Mouse (Mus musculus): Measurements from ENCODE around the gene Uck1.
"Not testable (repeated sequence)": the region's sequence is repeated elsewhere in the genome, so short reads cannot be mapped to it uniquely, and the experiment has no call there.

Uck1 gene

DNA sequence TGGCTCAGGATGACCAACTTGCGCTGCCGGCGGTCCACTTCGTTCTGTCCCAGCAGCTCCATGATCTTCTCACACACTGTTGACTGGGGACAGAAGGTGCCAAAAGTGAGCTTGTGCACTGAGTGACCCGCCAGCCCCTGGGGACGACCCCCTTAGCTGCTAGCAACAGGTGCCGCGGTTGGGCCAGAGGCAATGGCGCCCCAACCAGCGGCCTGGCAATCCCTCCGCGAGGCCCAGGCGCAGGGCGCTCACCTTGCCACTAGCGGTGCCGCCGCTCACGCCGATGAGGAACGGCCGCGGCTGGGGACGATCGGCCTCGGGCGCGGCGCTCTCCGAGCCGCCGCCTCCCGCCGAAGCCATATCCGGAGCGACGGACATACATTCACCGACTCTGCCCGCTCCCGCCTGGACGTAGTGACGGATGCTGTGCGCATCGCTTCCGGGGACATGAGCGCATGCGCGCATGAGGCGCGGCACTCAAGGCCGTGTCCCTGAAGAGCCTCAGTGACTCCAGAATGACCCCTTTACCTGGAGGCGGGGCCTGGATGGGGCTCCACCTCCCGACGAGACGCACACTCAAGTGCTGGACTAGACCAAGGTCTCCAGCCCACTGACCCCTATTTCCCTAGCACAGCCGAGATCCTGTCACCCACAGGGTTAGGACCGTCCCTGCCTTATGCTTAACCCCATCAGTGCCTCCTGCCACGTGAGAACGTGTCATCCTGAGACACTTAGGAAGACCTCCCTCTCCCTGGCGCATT lies at the start of gene Uck1:
TSS of gene Uck1 (minus strand) at position 503 of the 761 bp plus-strand sequence.
- peak; percentile 93 for DNase-seq

DNA sequence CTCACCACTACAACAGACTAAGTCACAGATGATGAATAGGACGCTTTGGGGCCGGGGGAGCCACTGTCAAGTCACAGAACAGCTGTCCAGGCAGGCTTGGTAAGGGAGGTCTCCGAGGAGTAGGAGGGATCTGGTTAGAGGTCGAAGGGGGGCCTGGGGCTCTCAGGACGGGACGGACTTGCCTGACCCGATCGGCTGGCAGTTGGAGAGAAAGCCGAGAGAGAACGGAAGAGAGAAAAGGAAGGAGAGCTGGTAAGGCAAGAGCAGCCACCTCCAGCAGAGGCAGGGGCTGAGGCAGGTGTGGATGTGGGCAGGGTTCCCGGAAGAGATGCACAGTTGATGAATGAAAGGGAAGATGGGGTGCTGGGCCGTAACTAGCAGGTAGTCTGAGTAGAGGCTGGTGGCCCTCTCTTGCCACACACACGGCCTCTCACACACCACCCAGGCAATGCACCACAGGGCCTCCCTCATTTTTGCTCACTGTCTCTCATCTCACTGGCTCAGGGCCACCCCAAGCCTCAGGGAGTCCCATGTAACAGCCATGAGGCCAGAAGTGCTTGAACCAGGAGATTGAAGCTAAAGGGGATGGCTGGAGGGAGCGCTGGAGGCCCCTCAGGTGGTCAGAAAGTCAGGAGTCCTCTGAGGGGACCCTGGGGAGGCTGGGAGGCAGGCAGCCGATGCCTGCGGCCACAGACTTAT lies 49.1 kb upstream of the Uck1 start:
- no peak for DNase-seq

DNA sequence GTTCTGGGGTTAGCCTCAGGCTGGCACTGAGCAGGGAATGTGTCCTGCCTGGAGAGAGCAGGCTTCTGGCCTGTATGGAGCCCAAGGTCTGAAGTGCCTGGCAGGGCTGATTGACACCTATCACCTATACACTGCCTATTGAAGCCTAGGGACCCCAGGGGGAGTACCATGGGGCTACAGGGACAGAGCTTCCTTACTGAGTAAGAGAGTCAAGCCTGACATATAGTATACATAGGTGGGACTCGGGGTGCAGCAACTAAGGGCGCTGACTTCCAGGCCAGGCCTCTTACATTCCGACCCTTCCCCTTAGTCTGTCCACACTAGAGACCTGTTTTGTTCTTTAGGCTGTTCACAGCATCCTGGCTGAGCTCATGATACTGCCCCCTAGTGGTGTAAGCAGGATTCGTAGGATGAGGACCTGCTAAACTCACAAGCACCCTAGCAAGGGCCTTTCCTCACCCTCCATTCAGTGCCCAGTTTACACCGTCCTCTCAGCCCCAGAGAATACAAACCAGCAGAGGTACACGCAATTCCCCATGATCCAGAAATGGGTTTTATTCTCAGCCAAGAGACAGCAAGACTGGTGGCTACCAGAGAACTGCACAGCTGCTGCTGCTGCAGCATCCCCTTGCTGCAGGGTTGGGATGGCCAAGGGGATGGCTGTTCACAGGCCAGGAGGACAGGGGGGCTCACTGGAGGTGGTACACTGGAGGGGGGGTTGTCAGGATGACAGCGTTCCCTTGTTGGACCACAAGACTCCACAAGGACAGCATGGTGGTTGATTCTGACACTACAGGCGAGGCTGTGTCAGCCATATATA lies 48.2 kb upstream of the Uck1 start:
- no peak for DNase-seq

DNA sequence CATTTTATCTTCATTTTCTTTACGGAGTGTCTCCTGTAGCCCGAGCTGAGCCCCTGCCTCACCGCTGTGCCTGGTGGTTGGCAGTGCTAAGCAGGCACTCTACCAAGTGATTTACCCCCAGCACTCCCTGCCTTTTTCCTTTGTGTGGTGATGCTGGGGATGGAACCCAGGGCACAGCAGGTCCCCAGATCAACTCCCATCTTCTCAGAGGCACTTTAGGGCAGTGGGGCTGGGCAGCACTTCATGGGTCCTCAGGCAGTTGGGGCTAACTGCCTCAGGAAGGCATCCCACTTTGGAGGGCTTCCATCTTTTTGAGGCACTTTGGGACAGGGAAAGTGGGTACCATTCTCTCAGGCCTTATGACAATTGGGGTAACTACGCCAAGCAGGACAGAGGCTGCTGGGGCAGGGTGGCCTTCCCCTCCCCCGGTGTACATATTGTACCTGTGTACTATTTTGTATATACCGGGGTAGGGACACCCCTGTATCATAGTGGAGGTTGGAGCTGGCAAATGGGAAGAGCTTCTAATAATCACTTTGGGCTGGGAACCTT lies 47.4 kb upstream of the Uck1 start:
- DNase-seq: no peak

DNA sequence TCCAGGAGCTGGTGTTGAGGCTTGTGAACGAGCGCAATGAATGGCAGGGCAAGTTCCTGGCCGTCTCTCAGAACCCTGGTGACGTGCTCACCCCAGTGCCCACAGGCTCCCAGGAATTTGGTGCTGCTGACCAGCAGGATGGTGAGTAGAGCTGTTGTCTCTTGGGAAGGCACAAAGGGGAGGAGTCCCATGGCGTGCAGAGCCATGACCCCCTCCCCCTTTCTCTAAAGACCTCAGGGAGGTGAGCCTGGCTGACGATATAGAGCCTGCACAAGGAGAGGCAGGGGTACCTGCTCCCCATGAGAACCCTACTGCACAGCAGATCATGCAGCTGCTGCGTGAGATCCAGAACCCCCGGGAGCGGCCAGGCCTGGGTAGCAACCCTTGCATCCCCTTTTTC lies 46.2 kb upstream of the Uck1 start:
- no peak for DNase-seq

DNA sequence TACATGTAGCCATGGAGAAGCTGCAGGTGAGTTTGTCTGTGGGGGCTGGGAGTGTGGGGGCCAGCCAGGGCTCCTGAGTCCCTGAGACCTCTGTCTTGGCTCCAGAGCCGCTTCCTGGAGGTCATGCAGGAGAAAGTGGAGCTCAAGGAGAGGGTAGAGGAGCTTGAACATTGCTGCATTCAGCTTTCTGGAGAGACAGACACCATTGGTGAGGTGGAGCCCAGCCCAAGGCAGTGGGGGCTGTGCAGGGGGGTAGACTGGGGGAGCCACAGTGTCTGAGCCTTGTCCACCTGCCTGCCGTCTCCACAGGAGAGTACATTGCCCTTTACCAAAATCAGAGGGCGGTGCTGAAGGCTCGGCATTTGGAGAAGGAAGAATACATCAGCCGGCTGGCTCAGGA lies 45.7 kb upstream of the Uck1 start:
- DNase-seq: no peak

DNA sequence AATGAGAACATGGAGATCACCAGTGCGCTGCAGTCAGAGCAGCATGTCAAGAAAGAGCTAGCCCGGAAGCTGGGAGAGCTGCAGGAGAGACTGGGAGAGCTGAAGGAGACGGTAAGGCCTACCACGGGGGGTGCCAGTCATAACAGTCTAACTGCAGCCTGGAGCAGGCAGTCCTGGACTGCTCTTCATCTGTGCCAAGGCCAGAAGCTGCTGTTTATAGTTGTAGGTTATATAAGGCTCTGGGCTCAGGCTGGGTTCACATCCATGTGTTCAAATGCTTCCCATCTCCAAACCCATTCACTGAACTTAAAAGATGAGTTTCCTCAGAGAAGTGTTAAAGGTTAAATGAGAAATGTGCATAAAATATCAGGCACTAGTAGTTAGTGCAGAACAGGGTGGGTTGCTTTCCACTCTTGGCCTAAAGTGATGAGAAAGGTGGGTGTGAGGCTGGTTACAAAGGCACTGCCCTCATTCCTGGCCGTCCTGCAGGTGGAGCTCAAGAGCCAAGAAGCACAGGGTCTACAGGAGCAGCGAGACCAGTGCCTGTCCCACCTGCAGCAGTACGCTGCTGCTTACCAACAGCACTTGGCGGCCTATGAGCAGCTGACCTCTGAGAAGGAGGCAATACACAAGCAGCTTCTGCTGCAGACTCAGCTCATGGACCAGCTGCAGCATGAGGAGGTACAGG lies 44.3 kb upstream of the Uck1 start:
- no peak for DNase-seq

DNA sequence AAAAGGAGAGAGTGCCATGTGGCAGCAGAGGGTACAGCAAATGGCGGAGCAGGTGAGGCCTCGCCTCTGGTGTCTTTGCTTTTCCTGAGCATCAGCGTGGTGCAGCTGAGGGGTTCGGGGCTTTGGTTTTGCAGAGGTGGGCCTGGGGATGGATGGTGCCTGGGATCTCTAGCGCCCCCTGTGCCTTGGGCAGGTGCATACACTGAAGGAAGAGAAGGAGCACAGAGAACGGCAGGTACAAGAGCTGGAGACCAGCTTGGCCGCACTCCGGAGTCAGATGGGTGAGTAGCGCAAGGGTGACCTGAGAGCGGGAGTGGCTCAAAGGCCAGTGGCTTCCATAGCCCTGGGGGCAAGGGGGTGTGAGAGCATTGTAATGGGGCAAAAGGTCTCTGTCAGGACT lies 43.0 kb upstream of the Uck1 start:
- DNase-seq: no peak

DNA sequence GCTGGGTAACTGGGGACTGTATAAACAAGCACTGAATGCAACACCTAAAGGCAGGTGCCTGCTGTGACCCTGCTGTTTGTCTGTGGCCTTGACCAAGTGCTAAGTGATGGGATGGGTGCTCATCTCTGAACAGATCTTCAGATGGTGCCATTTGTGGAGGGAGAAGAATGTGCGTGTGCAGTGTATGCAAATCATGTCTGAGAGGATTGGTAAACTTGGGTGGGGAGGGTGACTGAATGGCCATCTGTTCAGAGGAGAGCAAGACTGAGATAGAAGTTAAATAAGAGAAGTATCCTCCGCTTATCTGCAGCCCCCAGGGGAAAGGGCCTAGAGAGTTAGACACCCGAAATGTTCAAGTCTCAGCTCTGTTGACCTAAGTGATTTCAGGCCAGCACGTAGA lies 39.5 kb upstream of the Uck1 start:
- no peak for DNase-seq

DNA sequence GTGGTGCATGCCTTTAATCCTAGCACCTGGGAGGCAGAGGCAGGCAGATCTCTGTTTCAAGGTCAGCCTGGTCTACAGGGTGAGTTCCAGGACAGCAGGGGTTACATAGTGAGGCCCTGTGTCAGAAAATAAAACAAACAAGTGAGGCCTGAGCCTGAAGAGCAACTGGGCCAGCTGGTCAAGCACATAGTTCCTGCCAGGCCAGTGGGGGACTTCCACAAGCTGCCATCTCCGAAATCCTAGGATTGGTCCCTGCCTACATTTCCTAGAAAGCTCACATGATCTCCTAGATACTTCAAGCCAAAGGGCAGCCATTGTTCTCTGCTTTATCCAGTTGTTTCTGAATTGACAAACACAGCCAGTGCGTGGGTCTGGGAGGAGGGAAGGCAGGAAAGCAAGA lies 35.9 kb upstream of the Uck1 start:
- DNase-seq: not testable (repeated sequence)

DNA sequence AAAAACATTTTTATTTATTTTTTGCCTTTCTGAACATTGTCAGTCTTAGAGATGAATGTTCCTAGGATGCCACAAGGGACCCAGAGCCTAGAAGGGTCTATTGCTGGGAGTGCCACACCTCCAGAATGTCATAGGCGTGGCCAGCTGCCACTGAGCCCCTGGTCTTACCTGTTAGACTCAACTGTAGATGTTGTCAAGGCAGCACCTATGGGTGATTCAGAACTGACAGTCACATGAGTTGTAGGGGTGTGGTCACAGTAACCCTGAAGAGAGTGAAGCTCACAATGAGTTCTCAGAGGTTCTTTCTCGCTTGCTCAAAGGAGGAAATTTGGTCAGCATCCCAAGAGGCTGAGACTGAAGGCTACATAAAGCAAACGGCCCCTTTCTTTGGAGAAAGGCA lies 35.3 kb upstream of the Uck1 start:
- DNase-seq: no peak

DNA sequence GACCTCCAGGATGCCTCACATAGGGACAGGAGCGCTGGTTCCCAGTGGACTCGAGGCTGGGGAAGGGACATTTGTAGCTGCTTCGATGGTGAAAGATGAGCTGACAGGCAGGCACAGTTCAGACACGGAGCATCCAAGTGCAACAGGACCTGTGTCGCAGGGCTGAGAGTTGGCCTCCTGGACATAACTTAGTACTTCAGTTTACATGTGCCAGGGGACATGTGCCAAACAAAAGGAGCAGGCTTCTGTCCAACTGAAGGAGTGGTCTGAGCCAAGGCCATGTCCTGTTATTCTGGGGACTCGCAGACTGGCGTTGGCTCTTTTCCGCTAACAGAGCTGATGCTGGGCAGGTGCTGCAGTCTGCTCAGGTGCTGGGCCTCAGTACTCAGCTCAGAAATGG lies 34.4 kb upstream of the Uck1 start:
- DNase-seq: no peak

DNA sequence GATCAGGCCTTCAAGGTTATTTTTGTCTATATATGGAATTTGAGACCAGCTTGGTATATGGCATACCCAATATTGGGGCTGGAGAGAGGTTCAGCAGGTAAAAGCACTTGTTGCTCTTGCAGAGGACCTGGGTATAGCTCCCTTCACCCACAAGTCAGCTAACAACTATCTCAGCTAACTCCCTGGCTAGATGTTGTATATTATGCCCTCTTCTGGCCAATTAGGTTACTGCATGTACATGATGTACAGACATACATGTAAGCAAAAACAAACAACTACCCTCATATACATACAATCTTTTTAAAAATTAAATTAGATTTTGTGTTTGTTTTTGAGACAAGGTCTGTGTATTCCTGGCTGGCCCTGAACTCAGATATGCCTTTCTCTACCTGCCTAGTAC lies 29.6 kb upstream of the Uck1 start:
- DNase-seq: no peak

DNA sequence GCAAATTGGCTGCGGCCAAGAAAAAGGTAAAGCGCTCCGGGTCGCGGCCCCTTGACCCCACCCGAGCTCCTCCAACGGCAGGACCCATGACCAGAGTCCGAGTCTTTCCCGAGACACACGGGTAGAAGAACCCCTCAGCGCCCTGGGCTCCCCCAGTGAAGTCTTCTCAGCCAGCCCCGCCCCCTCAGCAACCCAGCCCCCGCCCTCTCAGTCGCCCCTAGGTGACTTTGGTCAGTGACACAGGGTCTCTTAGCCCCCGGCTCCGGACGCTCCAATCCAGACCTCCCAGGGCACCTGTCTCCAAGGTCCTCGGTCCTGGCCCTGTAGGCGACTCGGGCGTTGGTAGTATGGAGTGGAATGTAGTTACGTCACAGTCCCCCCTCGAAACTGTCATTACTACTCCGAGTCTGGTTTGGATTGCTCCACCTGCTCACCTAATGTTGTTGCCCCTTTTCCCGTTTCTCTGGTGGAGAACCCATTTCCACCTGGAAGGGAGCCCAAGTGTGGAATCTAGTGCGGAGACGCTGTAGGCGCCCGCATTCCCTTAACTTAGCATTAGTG lies 28.5 kb upstream of the Uck1 start:
- DNase-seq: no peak

DNA sequence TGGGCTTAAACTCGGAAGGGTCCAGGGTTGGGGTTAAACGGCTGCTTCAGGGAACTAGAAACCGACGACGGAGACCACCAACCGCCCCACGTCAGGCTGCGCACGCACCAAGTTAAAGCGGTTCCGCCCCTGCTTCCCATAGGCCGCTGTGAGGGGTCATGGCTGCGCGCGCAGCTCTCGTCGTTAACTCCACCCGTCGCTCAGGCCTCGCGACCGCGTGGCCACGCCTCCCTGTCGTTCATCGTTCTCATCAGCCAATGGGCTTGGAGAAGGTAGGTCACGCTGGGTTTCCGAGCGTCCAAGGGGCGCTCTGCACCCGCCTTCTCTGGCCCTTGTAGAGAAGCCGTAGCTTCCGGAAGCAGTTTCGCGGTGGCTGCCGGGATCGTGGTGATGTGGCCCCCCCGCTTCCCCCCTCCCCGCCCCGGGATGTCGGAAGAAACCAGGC lies 28.0 kb upstream of the Uck1 start, which contains the start of gene Swi5:
TSS of gene Swi5 (minus strand) at position 153 of the 445 bp plus-strand sequence.
- peak; percentile 99 for DNase-seq

DNA sequence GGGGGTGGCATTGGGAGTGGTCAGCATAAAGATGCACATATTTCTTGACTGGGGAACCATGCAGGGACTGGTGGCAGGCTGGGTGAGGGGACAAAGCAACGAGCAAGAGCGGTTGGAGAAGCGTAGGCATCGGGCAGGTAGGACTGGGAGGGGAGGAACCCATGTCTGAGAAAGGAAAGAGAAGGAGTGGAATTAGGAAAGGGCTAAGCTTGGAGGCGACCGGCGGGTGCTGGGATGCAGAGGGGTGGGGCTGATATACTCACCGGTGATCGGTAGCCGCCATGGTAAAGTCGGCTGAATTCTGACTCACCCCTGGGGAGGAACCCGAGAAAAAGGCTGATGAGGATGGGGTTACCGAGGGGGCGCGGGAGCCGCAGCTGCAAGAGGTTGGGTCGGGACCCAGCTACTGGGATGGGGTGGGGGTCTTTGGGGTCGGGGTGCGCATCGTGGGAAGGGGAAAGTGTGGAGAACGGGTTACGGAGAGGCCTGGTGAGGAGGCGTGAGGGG lies 27.4 kb upstream of the Uck1 start, which contains the start of gene Golga2:
TSS of gene Golga2 (plus strand) at position 51 of the 507 bp plus-strand sequence.
- DNase-seq: no peak

DNA sequence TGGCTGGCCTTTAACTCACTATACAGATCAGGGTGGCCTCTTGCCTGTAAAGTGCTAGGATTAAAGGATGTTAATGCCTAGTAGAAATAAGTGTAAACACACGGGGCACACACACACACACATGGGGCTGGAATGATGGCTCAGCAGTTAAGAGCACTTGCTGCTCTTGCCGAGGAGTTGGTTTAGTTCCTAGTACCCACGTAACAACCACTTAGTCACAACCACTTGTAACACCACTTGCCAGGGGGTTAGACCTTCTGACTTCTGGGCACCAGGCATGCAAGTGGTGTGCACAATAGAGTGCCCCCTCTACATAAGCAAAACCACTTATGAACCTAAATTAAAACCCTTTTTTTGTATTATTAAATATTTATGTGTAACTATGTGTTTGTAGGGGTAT lies 24.0 kb upstream of the Uck1 start:
- DNase-seq: no peak

DNA sequence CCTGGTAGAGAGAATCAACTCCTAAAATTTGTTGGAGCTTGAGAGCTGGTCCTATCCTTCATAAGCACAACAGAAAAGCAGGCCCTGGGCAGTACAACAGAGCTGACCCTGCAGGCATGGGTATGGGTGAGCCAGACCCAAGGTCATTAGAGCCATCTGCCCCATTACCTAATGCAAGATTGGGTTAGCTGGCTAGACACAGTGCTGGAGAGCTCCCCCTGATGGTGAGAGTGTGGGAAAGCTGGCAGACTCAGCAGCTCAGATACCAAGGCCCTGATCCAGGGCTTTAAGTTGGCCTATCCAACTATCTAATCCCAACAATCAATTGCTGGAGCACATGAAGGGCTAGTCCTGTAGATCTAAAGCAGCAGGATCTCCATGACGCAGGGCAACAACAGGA lies 22.8 kb upstream of the Uck1 start:
- DNase-seq: peak; percentile 73

DNA sequence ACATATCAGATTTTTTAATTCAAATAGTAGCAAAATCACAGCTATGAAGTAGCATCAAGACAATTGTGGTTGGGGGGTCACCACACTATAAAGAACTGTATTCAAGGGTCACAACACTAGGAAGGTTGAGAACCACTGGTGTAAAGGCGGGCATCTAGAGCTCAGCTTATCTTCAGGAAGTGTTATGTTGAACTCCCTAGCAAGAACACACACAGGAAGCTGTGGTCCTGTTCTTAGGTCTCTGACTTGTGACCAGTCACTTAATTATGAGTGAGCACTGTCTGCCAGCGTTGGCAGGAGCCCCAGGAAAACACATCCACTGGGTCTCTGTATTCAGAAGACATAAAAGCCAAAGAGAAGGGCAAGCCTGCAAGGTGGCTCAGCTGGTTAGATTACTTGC lies 22.3 kb upstream of the Uck1 start:
- no peak for DNase-seq

DNA sequence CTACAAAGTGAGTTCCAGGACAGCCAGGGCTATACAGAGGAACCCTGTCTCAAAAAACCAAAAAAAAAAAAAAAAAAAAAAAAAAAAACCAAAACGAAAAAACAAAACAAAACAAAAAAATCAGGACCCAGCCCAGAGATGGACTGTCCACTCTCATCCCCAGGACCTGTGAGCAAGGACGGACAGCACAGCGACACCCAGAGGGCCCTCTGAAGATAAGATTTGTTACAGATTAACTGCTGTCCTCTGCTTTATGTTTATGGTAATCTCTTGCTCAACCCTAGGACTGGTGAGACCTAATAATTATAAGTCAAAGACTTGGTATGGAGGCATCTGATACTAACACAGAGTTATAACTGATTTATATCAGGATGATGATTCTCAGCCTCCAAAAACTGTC lies 15.9 kb upstream of the Uck1 start:
- DNase-seq: no peak

DNA sequence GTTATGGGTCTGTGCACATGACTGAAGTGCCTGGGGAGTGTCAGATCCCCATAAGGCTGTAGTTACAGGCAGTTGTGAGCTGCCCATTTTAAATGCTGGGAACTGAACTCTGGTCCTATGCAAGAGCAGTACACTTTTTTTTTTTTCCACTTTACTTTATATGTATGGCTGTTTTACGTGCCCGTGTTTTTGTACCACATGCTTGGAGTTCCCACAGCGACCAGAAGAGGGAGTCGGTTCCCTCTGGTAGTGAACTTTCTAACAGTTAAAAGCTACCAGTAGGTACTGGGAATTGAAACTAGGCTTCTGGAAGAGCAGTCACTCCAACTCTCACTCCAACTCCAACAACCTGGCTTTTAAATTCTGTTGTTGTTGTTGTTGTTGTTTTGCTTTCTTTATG lies 676 bp upstream of the Uck1 start:
- peak; percentile 44 for DNase-seq

All from kidney, adult 11 months (tissue).